In genomic region chr6:124712918-124713317, GRCm38 (mm10) we compare ENCODE assay signal across 8 mouse cellular contexts. TPM values are rescaled to one million over a fixed set of nuclear protein-coding genes. Genes with fewer than 3 reads are reported as not detected.
DNase-seq lines count a peak whose midpoint lies in the region; ATAC-seq and TF ChIP-seq lines count a peak whose summit lies in the region.

No protein-coding gene starts in this region.

- no peak for TF ChIP-seq CTCF in cerebellum, adult 2 months (IDR thresholded peaks at IDR 0.05; ENCODE audit: borderline replicate concordance, insufficient read depth, low read depth, low read length)

- no peak for DNase-seq in cerebellum, adult 2 months
- no peak for DNase-seq in neural tube, embryonic 11.5 days (ENCODE audit: low spot score)
- no peak for DNase-seq in neural tube, embryonic 10.5 days (ENCODE audit: extremely low spot score, low spot score)
- DNase-seq in limb, embryonic 14.5 days (ENCODE audit: low spot score) = no peak
- no peak for DNase-seq in adipocyte (ENCODE audit: low spot score)
- DNase-seq in thymus, postnatal 0 days (ENCODE audit: low spot score) = no peak

- H3K27ac ChIP-seq in cerebellum, adult 2 months (ENCODE audit: insufficient read depth, low read length) = no peak overlapping the region
- no peak overlapping the region; the same call in 1 of the 2 replicates for H3K27ac ChIP-seq in neural tube, embryonic 11.5 days (ENCODE audit: low read depth, low read length)
- H3K27ac ChIP-seq in limb, embryonic 14.5 days (replicated peaks; ENCODE audit: low read depth, low read length) = peak overlapping the region; percentile 83; the same call in 1 of the 2 replicates
- peak overlapping the region; percentile 85; the same call in 1 of the 2 replicates for H3K27ac ChIP-seq in stomach, embryonic 15.5 days

- no peaks in the 10 kb centered on the region for H3K9me3 ChIP-seq in neural tube, embryonic 11.5 days (ENCODE audit: control insufficient read depth, low read length)
- no peaks in the 10 kb centered on the region for H3K9me3 ChIP-seq in limb, embryonic 14.5 days (ENCODE audit: control insufficient read depth, low read length)
- no peaks in the 10 kb centered on the region for H3K9me3 ChIP-seq in stomach, embryonic 15.5 days

- no peak for TF ChIP-seq POLR2A in cerebellum, adult 2 months (IDR thresholded peaks at IDR 0.05; ENCODE audit: borderline replicate concordance, insufficient read depth, low read length)
- no peak for TF ChIP-seq POLR2A in limb, embryonic 14.5 days (IDR thresholded peaks at IDR 0.05; ENCODE audit: borderline replicate concordance, extremely low read depth, insufficient read depth, insufficient read length)

- H3K27me3 ChIP-seq in cerebellum, adult 2 months (ENCODE audit: control insufficient read depth, insufficient read depth, low read length) = no peaks in the 10 kb centered on the region
- H3K27me3 ChIP-seq in neural tube, embryonic 11.5 days (ENCODE audit: control insufficient read depth, insufficient read depth, low read length) = no peaks in the 10 kb centered on the region
- H3K27me3 ChIP-seq in limb, embryonic 14.5 days (ENCODE audit: control insufficient read depth, insufficient read depth, low read length) = no peaks in the 10 kb centered on the region
- H3K27me3 ChIP-seq in stomach, embryonic 15.5 days (replicated peaks) = no peaks in the 10 kb centered on the region

- 6% methylated on average over 11 of the region's 11 CpGs for WGBS in cerebellum, adult 2 months
- whole genome bisulfite sequencing in neural tube, embryonic 11.5 days = 19% methylated on average over 11 of the region's 11 CpGs
- WGBS in limb, embryonic 14.5 days = 15% methylated on average over 11 of the region's 11 CpGs
- 10% methylated on average over 11 of the region's 11 CpGs for WGBS in stomach, embryonic 15.5 days

- no peak for ATAC-seq in cerebellum, adult (ENCODE audit: insufficient number of reproducible peaks, low FRiP score, low TSS enrichment)
- ATAC-seq in neural tube, embryonic 11.5 days (ENCODE audit: insufficient read depth, low FRiP score, low TSS enrichment) = no peak
- no peak for ATAC-seq in limb, embryonic 14.5 days (ENCODE audit: low FRiP score, low read depth)
- no peak for ATAC-seq in stomach, embryonic 15.5 days (ENCODE audit: insufficient read depth, low FRiP score, low read depth)

- H3K4me3 ChIP-seq in cerebellum, adult 2 months (replicated peaks; ENCODE audit: insufficient read depth, low read depth, low read length) = peak overlapping the region; percentile 93
- peak overlapping the region; percentile 85 for H3K4me3 ChIP-seq in neural tube, embryonic 11.5 days (ENCODE audit: low read depth, low read length)
- H3K4me3 ChIP-seq in limb, embryonic 14.5 days (replicated peaks; ENCODE audit: low read length) = peak overlapping the region; percentile 96
- peak overlapping the region; percentile 77 for H3K4me3 ChIP-seq in stomach, embryonic 15.5 days (replicated peaks)

- H3K9ac ChIP-seq in neural tube, embryonic 11.5 days (ENCODE audit: low read length) = peak overlapping the region; percentile 84
- H3K9ac ChIP-seq in limb, embryonic 14.5 days (ENCODE audit: low read depth, low read length, severe bottlenecking) = peak overlapping the region; percentile 91
- H3K9ac ChIP-seq in stomach, embryonic 15.5 days = peak overlapping the region; percentile 81

- peaks cover 20% of the 10 kb centered on the region for H3K4me1 ChIP-seq in cerebellum, adult 2 months (ENCODE audit: control insufficient read depth, insufficient read depth, low read length)
- H3K4me1 ChIP-seq in neural tube, embryonic 11.5 days (ENCODE audit: control insufficient read depth, insufficient read depth, low read length) = peaks cover 11% of the 10 kb centered on the region
- peaks cover 19% of the 10 kb centered on the region for H3K4me1 ChIP-seq in limb, embryonic 14.5 days (ENCODE audit: control insufficient read depth, insufficient read depth, low read length)
- peaks cover 30% of the 10 kb centered on the region for H3K4me1 ChIP-seq in stomach, embryonic 15.5 days

- H3K36me3 ChIP-seq in neural tube, embryonic 11.5 days (ENCODE audit: control insufficient read depth, insufficient read depth, low read length) = peaks cover 6% of the 10 kb centered on the region
- H3K36me3 ChIP-seq in limb, embryonic 14.5 days (ENCODE audit: control insufficient read depth, insufficient read depth, low read length) = peaks cover 57% of the 10 kb centered on the region
- peaks cover 29% of the 10 kb centered on the region for H3K36me3 ChIP-seq in stomach, embryonic 15.5 days

- peak overlapping the region; percentile 96 for H3K4me2 ChIP-seq in neural tube, embryonic 11.5 days (ENCODE audit: low read depth)
- H3K4me2 ChIP-seq in limb, embryonic 14.5 days (replicated peaks; ENCODE audit: low read depth, low read length, severe bottlenecking) = peak overlapping the region; percentile 94
- peak overlapping the region; percentile 74 for H3K4me2 ChIP-seq in stomach, embryonic 15.5 days

RNA-seq across cellular contexts. Expression of gene Phb2, which starts 0.8 kb away (rescaled TPM):
- polyA plus RNA-seq in cerebellum, adult 2 months (2012; rRNA removed) = 114 and 115 TPM in 2 replicates
- polyA plus RNA-seq in neural tube, embryonic 11.5 days (2014; fragmentation: Nextera tagmentation; extraction: Ambion mirVana) = 362 and 370 TPM in 2 replicates
- 203 and 205 TPM in 2 replicates for polyA plus RNA-seq in limb, embryonic 14.5 days (2012; rRNA removed)
- 295 and 296 TPM in 2 replicates for polyA plus RNA-seq in limb, embryonic 14.5 days (2014; fragmentation: Nextera tagmentation; extraction: Ambion mirVana)
- 355 and 390 TPM in 2 replicates for polyA plus RNA-seq in stomach, embryonic 15.5 days (2015; fragmentation: Nextera tagmentation; extraction: Ambion mirVana)
- polyA plus RNA-seq in thymus, postnatal 0 days (2015; fragmentation: Nextera tagmentation; extraction: Ambion mirVana) = 321 and 329 TPM in 2 replicates

RNA-seq across cellular contexts. Expression of gene Emg1, which starts 0.9 kb away (rescaled TPM):
- polyA plus RNA-seq in cerebellum, adult 2 months (2012; rRNA removed) = 93.3 and 101 TPM in 2 replicates
- 202 and 204 TPM in 2 replicates for polyA plus RNA-seq in neural tube, embryonic 11.5 days (2014; fragmentation: Nextera tagmentation; extraction: Ambion mirVana)
- polyA plus RNA-seq in limb, embryonic 14.5 days (2012; rRNA removed) = 135 and 148 TPM in 2 replicates
- 179 and 185 TPM in 2 replicates for polyA plus RNA-seq in limb, embryonic 14.5 days (2014; fragmentation: Nextera tagmentation; extraction: Ambion mirVana)
- polyA plus RNA-seq in stomach, embryonic 15.5 days (2015; fragmentation: Nextera tagmentation; extraction: Ambion mirVana) = 191 and 202 TPM in 2 replicates
- 368 and 388 TPM in 2 replicates for polyA plus RNA-seq in thymus, postnatal 0 days (2015; fragmentation: Nextera tagmentation; extraction: Ambion mirVana)

RNA-seq across cellular contexts. Expression of gene Ptpn6, which starts 25.6 kb away (rescaled TPM):
- 2.2 and 2.4 TPM in 2 replicates for polyA plus RNA-seq in cerebellum, adult 2 months (2012; rRNA removed)
- polyA plus RNA-seq in neural tube, embryonic 11.5 days (2014; fragmentation: Nextera tagmentation; extraction: Ambion mirVana) = 6.9 and 8.0 TPM in 2 replicates
- 9.4 and 9.6 TPM in 2 replicates for polyA plus RNA-seq in limb, embryonic 14.5 days (2012; rRNA removed)
- polyA plus RNA-seq in limb, embryonic 14.5 days (2014; fragmentation: Nextera tagmentation; extraction: Ambion mirVana) = 13.9 and 14.2 TPM in 2 replicates
- polyA plus RNA-seq in stomach, embryonic 15.5 days (2015; fragmentation: Nextera tagmentation; extraction: Ambion mirVana) = 19.0 and 19.8 TPM in 2 replicates
- polyA plus RNA-seq in thymus, postnatal 0 days (2015; fragmentation: Nextera tagmentation; extraction: Ambion mirVana) = 157 and 167 TPM in 2 replicates

RNA-seq across cellular contexts. Expression of gene Grcc10, which starts 28.3 kb away (rescaled TPM):
- polyA plus RNA-seq in cerebellum, adult 2 months (2012; rRNA removed) = 320 and 329 TPM in 2 replicates
- polyA plus RNA-seq in neural tube, embryonic 11.5 days (2014; fragmentation: Nextera tagmentation; extraction: Ambion mirVana) = 456 and 504 TPM in 2 replicates
- polyA plus RNA-seq in limb, embryonic 14.5 days (2012; rRNA removed) = 285 and 290 TPM in 2 replicates
- polyA plus RNA-seq in limb, embryonic 14.5 days (2014; fragmentation: Nextera tagmentation; extraction: Ambion mirVana) = 438 and 458 TPM in 2 replicates
- 331 and 401 TPM in 2 replicates for polyA plus RNA-seq in stomach, embryonic 15.5 days (2015; fragmentation: Nextera tagmentation; extraction: Ambion mirVana)
- 541 and 549 TPM in 2 replicates for polyA plus RNA-seq in thymus, postnatal 0 days (2015; fragmentation: Nextera tagmentation; extraction: Ambion mirVana)

RNA-seq across cellular contexts. Expression of gene Gm45234, which starts 42.9 kb away (rescaled TPM):
- polyA plus RNA-seq in cerebellum, adult 2 months (2012; rRNA removed) = not detected in 2 replicates
- polyA plus RNA-seq in neural tube, embryonic 11.5 days (2014; fragmentation: Nextera tagmentation; extraction: Ambion mirVana) = not detected in 2 replicates
- polyA plus RNA-seq in limb, embryonic 14.5 days (2012; rRNA removed) = not detected in 2 replicates
- not detected in 2 replicates for polyA plus RNA-seq in limb, embryonic 14.5 days (2014; fragmentation: Nextera tagmentation; extraction: Ambion mirVana)
- not detected in 2 replicates for polyA plus RNA-seq in stomach, embryonic 15.5 days (2015; fragmentation: Nextera tagmentation; extraction: Ambion mirVana)
- not detected in 2 replicates for polyA plus RNA-seq in thymus, postnatal 0 days (2015; fragmentation: Nextera tagmentation; extraction: Ambion mirVana)

Comparison
In these comparisons a context has a peak if more than half of its experiments do, and no peak if none do; other contexts are left out.
1. H3K27ac ChIP-seq: peak in limb, embryonic 14.5 days (single experiment) and stomach, embryonic 15.5 days (single experiment); none in cerebellum, adult 2 months (single experiment) and neural tube, embryonic 11.5 days (single experiment).
2. Peak in every context shown above with its lines, with median percentiles within 50 percentile points of each other: H3K4me3 ChIP-seq, H3K4me2 ChIP-seq and H3K9ac ChIP-seq.